Mouse (Mus musculus) forebrain, embryonic 13.5 days (tissue): ENCODE measurements at regions not wholly inside any gene's neighbourhood (a gene's known extent, or its start where the extent isn't known, plus 50 kb on each side); places are given as distances from the start of the nearest gene placed in this dataset.

Experiments used
- ATAC-seq: fragments of 200-750 bp; cut with Nextera tagmentation; 2 replicates; pipeline ENCODE4 v1.8.0; 2017
- H3K27ac ChIP-seq: fragments of 300-500 bp; sonication (generic); 2 replicates; pipeline ENCODE4 v1.5.1; 2015; ENCODE audit warnings: inconsistent platforms, mild to moderate bottlenecking, moderate library complexity
- H3K27me3 ChIP-seq: fragments of 300-500 bp; sonication (generic); 2 replicates; pipeline ENCODE4 v1.6.1; 2015; ENCODE audit warnings: mild to moderate bottlenecking, inconsistent platforms
- H3K36me3 ChIP-seq: fragments of 300-500 bp; sonication (generic); 2 replicates; pipeline ENCODE4 v1.6.1; 2015; ENCODE audit warnings: mild to moderate bottlenecking, inconsistent platforms; ENCODE audit not compliant: poor library complexity, severe bottlenecking
- H3K4me1 ChIP-seq: fragments of 300-500 bp; sonication (generic); 2 replicates; pipeline ENCODE4 v1.6.1; 2015; ENCODE audit warnings: inconsistent platforms
- H3K4me2 ChIP-seq: fragments of 300-500 bp; sonication (generic); 2 replicates; pipeline ENCODE4 v1.6.1; 2015; ENCODE audit warnings: inconsistent platforms, mild to moderate bottlenecking, moderate library complexity
- H3K4me3 ChIP-seq: fragments of 300-500 bp; sonication (generic); 2 replicates; pipeline ENCODE4 v1.5.1; 2015; ENCODE audit warnings: mild to moderate bottlenecking, inconsistent platforms
- H3K9ac ChIP-seq: fragments of 300-500 bp; sonication (generic); 2 replicates; pipeline ENCODE4 v1.6.1; 2015; ENCODE audit warnings: mild to moderate bottlenecking, inconsistent platforms
- H3K9me3 ChIP-seq: fragments of 300-500 bp; sonication (generic); replicated peaks from 2 replicates; pipeline ENCODE4 v1.6.1; 2016; ENCODE audit warnings: inconsistent platforms
- WGBS: fragments of 180-500 bp; shearing (Covaris S2); methylation state at CpG from one replicate; pipeline ENCODE4 v1.1.7; 2015; 5-methylcytosine and 5-hydroxymethylcytosine counted together

- 13% methylated on average over 3 of the region's 3 CpGs for WGBS
- ATAC-seq: no peak
- no peak overlapping the region for H3K4me3 ChIP-seq
- peaks cover 21% of the 10 kb centered on the region for H3K4me1 ChIP-seq
- H3K27me3 ChIP-seq: no peaks in the 10 kb centered on the region
- H3K9me3 ChIP-seq: no peaks in the 10 kb centered on the region
- no peak overlapping the region for H3K4me2 ChIP-seq
- H3K36me3 ChIP-seq: no peaks in the 10 kb centered on the region
- H3K27ac ChIP-seq: peak overlapping the region; percentile 44; the same call in 1 of the 2 replicates
- H3K9ac ChIP-seq: no peak overlapping the region
These were observed 109.8 kb downstream of the 2410131K14Rik start for GRCm38 (mm10) chr5:118354871-118355270.

GRCm38 (mm10) chr5:118355287-118355686 is 110.3 kb downstream of the 2410131K14Rik start:
- ATAC-seq: no peak
- no peaks in the 10 kb centered on the region for H3K27me3 ChIP-seq
- H3K27ac ChIP-seq: peak overlapping the region; percentile 44; the same call in 1 of the 2 replicates
- no peak overlapping the region for H3K4me3 ChIP-seq
- no peak overlapping the region for H3K9ac ChIP-seq
- WGBS: 62% methylated on average over 5 of the region's 5 CpGs
- peaks cover 21% of the 10 kb centered on the region for H3K4me1 ChIP-seq
- no peaks in the 10 kb centered on the region for H3K9me3 ChIP-seq
- no peak overlapping the region for H3K4me2 ChIP-seq
- no peaks in the 10 kb centered on the region for H3K36me3 ChIP-seq

GRCm38 (mm10) chr5:118355691-118356337 is 110.8 kb downstream of the 2410131K14Rik start:
- Histone ChIP-seq H3K27ac (peak overlapping the region; percentile 44), H3K27me3 (no peaks in the 10 kb centered on the region), H3K4me3 (no peak overlapping the region), H3K9ac (no peak overlapping the region), H3K4me1 (peaks cover 21% of the 10 kb centered on the region), H3K4me2 (peak overlapping the region; percentile 15), H3K36me3 (no peaks in the 10 kb centered on the region), H3K9me3 (no peaks in the 10 kb centered on the region)
- ATAC-seq: peak; percentile 65
- WGBS: 41% methylated on average over 11 of the region's 11 CpGs

DNA sequence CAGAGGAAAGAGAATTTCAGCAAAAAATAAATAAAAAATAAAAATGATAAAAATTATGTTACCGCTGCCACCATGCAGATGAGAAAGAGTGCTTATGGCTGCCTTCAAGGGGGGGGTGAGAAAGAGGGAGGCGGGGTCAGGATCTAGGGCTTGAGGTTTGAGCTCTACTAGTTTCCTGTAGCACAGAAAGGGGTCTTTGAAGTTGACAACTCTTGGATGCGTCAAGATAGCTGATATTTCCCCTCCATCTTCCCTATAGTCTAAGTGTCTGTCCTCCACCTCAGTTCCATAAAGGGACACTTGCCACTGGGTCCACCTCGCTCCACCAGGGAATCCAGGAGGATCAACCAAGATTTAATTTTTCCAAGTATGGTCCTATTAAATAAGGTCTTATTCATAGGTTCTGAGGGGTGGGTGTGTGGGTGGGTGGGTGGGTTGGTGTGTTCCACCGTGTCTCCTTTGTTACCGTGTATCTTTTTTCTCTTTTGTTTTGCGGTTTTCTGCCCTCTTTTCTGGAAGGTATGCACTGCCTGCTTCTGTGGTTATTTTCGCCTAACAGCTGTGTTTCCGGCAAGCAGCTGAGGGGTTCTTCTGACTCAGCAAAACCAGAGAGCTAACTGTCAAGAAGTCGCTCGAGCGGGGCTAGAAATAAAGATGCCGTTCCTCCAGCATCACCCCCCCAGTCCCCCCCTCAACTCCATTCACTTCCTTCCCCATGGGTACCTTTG is 114.8 kb downstream of the 2410131K14Rik start:
- H3K9me3 ChIP-seq: no peaks in the 10 kb centered on the region
- no peaks in the 10 kb centered on the region for H3K36me3 ChIP-seq
- no peak overlapping the region for H3K27ac ChIP-seq
- no peak overlapping the region for H3K4me2 ChIP-seq
- H3K4me1 ChIP-seq: peaks cover 16% of the 10 kb centered on the region
- WGBS: 77% methylated on average over 13 of the region's 13 CpGs
- ATAC-seq: no peak
- no peak overlapping the region for H3K9ac ChIP-seq
- H3K4me3 ChIP-seq: no peak overlapping the region
- H3K27me3 ChIP-seq: no peaks in the 10 kb centered on the region

- ATAC-seq: no peak
- Histone ChIP-seq H3K4me2 (no peak overlapping the region), H3K4me3 (no peak overlapping the region), H3K4me1 (peaks cover 9% of the 10 kb centered on the region), H3K9me3 (no peaks in the 10 kb centered on the region), H3K27ac (no peak overlapping the region), H3K9ac (no peak overlapping the region), H3K36me3 (no peaks in the 10 kb centered on the region), H3K27me3 (no peaks in the 10 kb centered on the region)
- 79% methylated on average over 16 of the region's 16 CpGs for WGBS
These were observed 115.5 kb downstream of the 2410131K14Rik start for GRCm38 (mm10) chr5:118360374-118361064.

DNA sequence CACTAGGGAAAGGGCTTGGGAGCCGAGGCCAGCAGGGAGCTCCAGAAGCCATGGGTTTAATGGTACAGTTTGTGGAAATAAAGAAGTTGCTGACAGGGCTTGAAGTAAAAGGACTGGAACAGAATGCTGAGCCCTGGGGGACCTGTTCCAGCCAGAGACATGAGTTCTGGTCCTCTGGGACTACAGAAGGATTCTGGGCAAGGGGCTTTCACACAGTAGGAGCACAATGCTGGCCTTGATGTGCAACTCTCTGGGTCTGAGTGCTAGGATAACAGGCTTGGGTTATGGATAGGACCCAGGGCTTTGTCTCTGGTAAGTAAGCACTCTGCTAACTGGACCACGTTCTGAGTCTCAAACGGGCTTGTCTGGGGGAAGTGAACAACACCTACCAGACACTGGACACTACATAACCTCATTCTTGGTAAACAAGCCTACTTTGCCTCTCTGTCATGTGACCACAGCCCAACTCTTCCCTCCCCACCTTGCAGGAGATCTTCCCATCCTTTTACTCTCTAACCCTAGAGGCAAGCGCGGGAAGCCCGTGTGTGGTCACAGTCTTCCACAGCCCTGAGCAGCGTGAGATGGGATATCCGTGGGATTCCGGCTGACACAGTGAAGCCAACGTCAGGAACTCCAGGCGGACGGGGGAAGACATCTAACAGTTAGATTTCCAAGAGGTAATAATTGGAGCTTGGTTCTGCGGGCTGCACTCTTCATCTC is 116.3 kb downstream of the 2410131K14Rik start:
- no peaks in the 10 kb centered on the region for H3K27me3 ChIP-seq
- no peak overlapping the region for H3K9ac ChIP-seq
- 87% methylated on average over 13 of the region's 13 CpGs for WGBS
- no peak overlapping the region for H3K4me3 ChIP-seq
- H3K4me2 ChIP-seq: no peak overlapping the region
- no peak for ATAC-seq
- H3K36me3 ChIP-seq: no peaks in the 10 kb centered on the region
- no peak overlapping the region for H3K27ac ChIP-seq
- H3K9me3 ChIP-seq: no peaks in the 10 kb centered on the region
- H3K4me1 ChIP-seq: peaks cover under 1% of the 10 kb centered on the region

- WGBS: 84% methylated on average over 8 of the region's 8 CpGs
These were observed 116.9 kb downstream of the 2410131K14Rik start for GRCm38 (mm10) chr5:118361853-118362406.

DNA sequence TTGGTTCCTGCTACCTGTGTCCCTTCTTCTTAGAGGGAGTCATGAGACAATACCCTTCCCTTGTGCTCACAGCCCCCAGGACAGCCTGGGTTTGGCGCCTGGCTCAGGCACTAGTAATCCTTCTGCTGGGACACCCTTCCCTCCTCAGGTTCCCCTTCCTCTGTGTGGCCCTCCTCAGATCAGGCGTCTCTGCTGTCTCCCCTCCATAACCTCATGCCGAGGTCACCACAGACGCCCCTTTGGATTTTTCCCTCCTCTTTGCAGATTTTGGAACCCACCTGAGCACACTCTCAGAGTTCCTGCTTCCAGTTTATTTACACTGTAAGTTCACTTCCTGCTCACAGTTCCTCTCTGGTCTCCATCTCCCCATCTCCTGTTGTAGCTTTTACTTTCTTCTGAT is 117.7 kb downstream of the 2410131K14Rik start:
- 73% methylated on average over 4 of the region's 4 CpGs for WGBS
- Histone ChIP-seq H3K9ac (no peak overlapping the region), H3K4me2 (no peak overlapping the region), H3K27ac (no peak overlapping the region), H3K36me3 (no peaks in the 10 kb centered on the region), H3K27me3 (0 out of 2 replicates have a peak, but pooled peaks cover 3% of the 10 kb centered on the region), H3K4me3 (no peak overlapping the region), H3K4me1 (no peaks in the 10 kb centered on the region), H3K9me3 (no peaks in the 10 kb centered on the region)
- ATAC-seq: no peak

More at GRCm38 (mm10) chr5:118361853-118362406, 116.9 kb downstream of the 2410131K14Rik start:
- Histone ChIP-seq H3K9ac (no peak overlapping the region), H3K4me2 (no peak overlapping the region), H3K27ac (no peak overlapping the region), H3K9me3 (no peaks in the 10 kb centered on the region), H3K36me3 (no peaks in the 10 kb centered on the region), H3K4me3 (no peak overlapping the region), H3K4me1 (no peaks in the 10 kb centered on the region), H3K27me3 (0 out of 2 replicates have a peak, but pooled peaks cover 3% of the 10 kb centered on the region)
- ATAC-seq: no peak

DNA sequence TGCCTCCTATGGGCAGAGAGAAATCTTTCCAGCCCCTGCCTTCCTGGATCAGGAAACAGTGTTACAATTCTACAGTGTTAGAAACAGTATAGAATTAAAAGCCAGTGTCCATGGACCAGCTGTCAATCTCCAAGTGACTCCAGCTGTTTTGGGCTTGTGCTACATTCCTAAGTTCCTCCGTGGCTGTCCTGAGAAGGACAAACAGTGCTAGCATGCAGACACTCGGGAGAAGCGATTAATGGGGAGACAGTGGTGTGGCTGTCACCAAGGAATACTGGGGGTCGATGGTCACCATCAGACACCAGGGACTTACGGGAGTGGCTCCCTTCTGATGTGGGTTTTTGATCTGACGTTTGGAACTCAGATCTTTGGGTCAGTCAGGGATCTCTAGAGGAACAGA is 118.1 kb downstream of the 2410131K14Rik start:
- 0 out of 2 replicates have a peak, but pooled peaks cover 3% of the 10 kb centered on the region for H3K27me3 ChIP-seq
- no peaks in the 10 kb centered on the region for H3K36me3 ChIP-seq
- H3K4me1 ChIP-seq: no peaks in the 10 kb centered on the region
- no peak overlapping the region for H3K9ac ChIP-seq
- H3K4me2 ChIP-seq: no peak overlapping the region
- no peak for ATAC-seq
- H3K9me3 ChIP-seq: no peaks in the 10 kb centered on the region
- H3K27ac ChIP-seq: no peak overlapping the region
- H3K4me3 ChIP-seq: no peak overlapping the region
- WGBS: 78% methylated on average over 6 of the region's 6 CpGs

GRCm38 (mm10) chr5:118364646-118365045 is 119.6 kb downstream of the 2410131K14Rik start:
- Histone ChIP-seq H3K36me3 (no peaks in the 10 kb centered on the region), H3K9me3 (no peaks in the 10 kb centered on the region), H3K4me1 (no peaks in the 10 kb centered on the region), H3K9ac (no peak overlapping the region), H3K4me2 (no peak overlapping the region), H3K27ac (no peak overlapping the region), H3K4me3 (no peak overlapping the region), H3K27me3 (0 out of 2 replicates have a peak, but pooled peaks cover 3% of the 10 kb centered on the region)
- ATAC-seq: no peak
- WGBS: 93% methylated on average over 4 of the region's 4 CpGs

DNA sequence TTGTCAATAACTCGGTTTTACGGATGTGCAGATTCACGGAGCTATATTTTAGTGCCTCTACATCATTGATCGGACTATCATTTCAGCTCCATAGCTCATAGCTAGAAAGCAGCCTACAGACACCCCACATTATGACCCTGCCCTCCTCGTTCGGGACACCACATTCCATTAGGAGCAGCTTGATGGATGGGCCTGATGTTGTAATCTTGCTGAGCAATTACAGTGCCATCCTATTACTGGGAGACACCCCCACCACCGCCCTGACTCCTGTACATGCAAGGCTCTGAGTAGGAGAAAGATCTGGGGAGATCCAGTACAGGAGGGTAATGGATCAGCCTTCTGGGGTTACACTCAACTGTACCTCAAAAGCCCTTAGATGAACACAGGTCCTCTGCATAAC is 120.2 kb downstream of the 2410131K14Rik start:
- Histone ChIP-seq H3K9me3 (no peaks in the 10 kb centered on the region), H3K27ac (no peak overlapping the region), H3K4me2 (no peak overlapping the region), H3K36me3 (no peaks in the 10 kb centered on the region), H3K9ac (no peak overlapping the region), H3K4me3 (no peak overlapping the region), H3K4me1 (no peaks in the 10 kb centered on the region), H3K27me3 (0 out of 2 replicates have a peak, but pooled peaks cover 3% of the 10 kb centered on the region)
- WGBS: 89% methylated on average over 7 of the region's 7 CpGs
- no peak for ATAC-seq
